Mouse (Mus musculus) hindbrain, embryonic 10.5 days (tissue): ENCODE data around the gene Gkap1. TPM values are rescaled to one million over a fixed set of nuclear protein-coding genes. Genes with fewer than 3 reads are reported as not detected.
A peak's percentile ranks its signal among the peaks of the same experiment; 100 is the strongest.

Experiments
- DNase-seq: peaks from one replicate; pipeline ENCODE4 v3.0.0-alpha.2; 2017; ENCODE audit warnings: low spot score
- H3K27ac ChIP-seq: fragments of 300-500 bp; sonication (generic); 2 replicates; pipeline ENCODE4 v1.5.1; 2016; ENCODE audit warnings: mild to moderate bottlenecking, moderate library complexity
- H3K27me3 ChIP-seq: fragments of 300-500 bp; sonication (generic); 2 replicates; pipeline ENCODE4 v1.6.1; 2016; ENCODE audit warnings: mild to moderate bottlenecking; ENCODE audit not compliant: poor library complexity, insufficient read depth, severe bottlenecking
- H3K36me3 ChIP-seq: fragments of 300-500 bp; sonication (generic); 2 replicates; pipeline ENCODE4 v1.6.1; 2016; ENCODE audit warnings: mild to moderate bottlenecking, moderate library complexity
- H3K4me1 ChIP-seq: fragments of 300-500 bp; sonication (generic); replicated peaks from 2 replicates; pipeline ENCODE4 v1.6.1; 2016; ENCODE audit warnings: mild to moderate bottlenecking
- H3K4me3 ChIP-seq: fragments of 300-500 bp; sonication (generic); 2 replicates; pipeline ENCODE4 v1.5.1; 2016; ENCODE audit warnings: mild to moderate bottlenecking, moderate library complexity
- H3K9me3 ChIP-seq: fragments of 300-500 bp; sonication (generic); 2 replicates; pipeline ENCODE4 v1.6.1; 2016; ENCODE audit warnings: mild to moderate bottlenecking, moderate library complexity
- WGBS: fragments of 180-500 bp; shearing (Covaris S2); methylation state at CpG from one replicate; pipeline ENCODE4 v1.1.7; 2016; 5-methylcytosine and 5-hydroxymethylcytosine counted together
- polyA plus RNA-seq: library from polyadenylated mRNA; unstranded; fragments of >200 nt; fragmentation: Nextera tagmentation; extraction: Ambion mirVana; gene quantifications from 2 replicates; pipeline ENCODE4 v1.2.1, GENCODE M21; 2016

Gkap1 gene
- polyA plus RNA-seq, 1 experiment from 2014 or later, result 23.2 TPM

DNA sequence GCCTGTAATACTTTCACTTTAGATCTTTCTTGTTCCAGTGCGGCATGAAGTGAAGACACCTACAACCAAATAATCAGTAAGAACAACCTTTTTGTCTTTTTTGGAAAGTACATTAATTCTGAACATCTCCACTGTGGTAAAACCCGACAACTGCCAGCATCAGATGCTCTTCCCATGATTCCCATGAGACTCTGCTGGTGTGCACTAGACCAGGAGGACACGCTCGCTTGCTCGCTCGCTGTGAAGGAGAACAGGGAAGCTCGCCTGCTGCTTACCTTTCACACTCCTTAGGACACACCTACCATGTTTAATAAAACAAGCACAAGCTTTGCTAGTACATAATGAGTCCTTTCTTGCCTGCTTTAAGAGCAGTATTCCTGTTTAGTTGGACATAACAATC, 39.0 kb downstream of the Gkap1 start:
- WGBS, result 92% methylated on average over 7 of the region's 7 CpGs
- Histone ChIP-seq H3K27ac (no peak overlapping the region), H3K4me3 (no peak overlapping the region), H3K36me3 (peaks cover 58% of the 10 kb centered on the region), H3K4me1 (no peaks in the 10 kb centered on the region), H3K27me3 (no peaks in the 10 kb centered on the region), H3K9me3 (no peaks in the 10 kb centered on the region)
- no peak for DNase-seq

DNA sequence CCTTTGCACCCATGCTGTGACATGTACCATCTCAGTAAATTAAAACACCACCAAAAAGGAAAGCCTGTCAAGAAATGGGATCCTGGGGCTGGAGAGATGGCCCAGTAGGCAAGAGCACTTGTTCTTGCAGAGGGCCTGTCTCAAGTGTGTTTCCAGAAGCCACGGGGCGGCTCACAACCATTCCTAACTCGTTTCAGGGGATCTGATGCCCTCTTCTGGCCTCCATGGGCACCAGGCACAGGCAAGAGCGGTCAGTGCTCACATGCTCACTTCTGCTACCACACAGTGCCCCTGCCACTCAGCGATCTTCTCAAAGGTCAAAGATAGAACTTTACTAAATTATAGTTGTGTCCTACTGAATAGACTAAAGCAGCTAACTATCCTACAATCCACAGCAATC, 42.9 kb downstream of the Gkap1 start:
- H3K27me3 ChIP-seq, result no peaks in the 10 kb centered on the region
- H3K4me1 ChIP-seq, result no peaks in the 10 kb centered on the region
- no peak overlapping the region for H3K27ac ChIP-seq
- no peak overlapping the region for H3K4me3 ChIP-seq
- H3K36me3 ChIP-seq, result peaks cover 36% of the 10 kb centered on the region
- H3K9me3 ChIP-seq, result no peaks in the 10 kb centered on the region
- 53% methylated on average over 5 of the region's 5 CpGs for WGBS
- peak; percentile 25 for DNase-seq

DNA sequence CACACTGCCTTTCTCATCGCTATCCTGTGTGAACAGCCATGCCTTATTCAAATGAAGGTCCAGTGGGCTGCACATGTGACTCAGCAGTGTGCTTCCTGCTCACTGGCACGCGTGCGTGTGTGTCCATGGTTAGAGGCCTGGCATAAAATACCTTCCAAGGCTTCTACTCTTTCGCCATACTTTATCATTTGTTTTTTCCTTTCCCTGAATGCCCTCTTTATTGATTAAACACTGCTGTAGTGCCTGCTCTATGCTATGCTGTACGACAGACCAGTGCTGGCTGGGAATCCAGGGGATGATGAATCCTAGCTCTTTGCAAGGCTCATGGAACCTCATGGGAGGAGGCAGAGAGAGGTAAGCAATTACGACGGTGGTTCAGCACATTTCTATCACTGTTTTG, 43.4 kb downstream of the Gkap1 start:
- Histone ChIP-seq H3K4me1 (no peaks in the 10 kb centered on the region), H3K27me3 (no peaks in the 10 kb centered on the region)
- 94% methylated on average over 8 of the region's 8 CpGs for WGBS

DNA sequence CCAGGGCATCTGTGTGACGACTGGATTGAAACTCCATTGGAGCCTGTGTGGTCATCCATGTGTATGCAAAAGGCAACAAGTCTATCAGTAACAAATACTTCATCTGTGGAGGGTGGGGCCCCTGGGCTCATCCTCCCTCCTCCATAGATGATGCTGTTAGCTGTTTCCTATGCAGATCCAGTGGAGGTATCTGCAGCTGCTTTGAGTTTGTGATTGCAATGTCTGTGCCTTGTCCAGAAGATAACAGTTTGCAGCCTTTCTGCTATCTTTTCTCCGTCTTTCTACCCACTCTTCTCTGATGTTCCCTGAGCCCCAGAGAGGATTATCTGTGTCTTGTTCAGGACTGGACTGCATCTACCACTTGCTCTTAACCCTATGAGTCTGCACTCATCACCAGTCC, 46.9 kb downstream of the Gkap1 start:
- no peak for DNase-seq
- H3K27me3 ChIP-seq, result no peaks in the 10 kb centered on the region
- no peak overlapping the region for H3K27ac ChIP-seq
- no peak overlapping the region for H3K4me3 ChIP-seq
- no peaks in the 10 kb centered on the region for H3K4me1 ChIP-seq
- H3K9me3 ChIP-seq, result 0 out of 2 replicates have a peak, but pooled peaks cover 3% of the 10 kb centered on the region
- 86% methylated on average over 2 of the region's 2 CpGs for WGBS
- H3K36me3 ChIP-seq, result 0 out of 2 replicates have a peak, but pooled peaks cover 14% of the 10 kb centered on the region

More for the DNA sequence above, 43.4 kb downstream of the Gkap1 start:
- Histone ChIP-seq H3K27ac (no peak overlapping the region), H3K36me3 (peaks cover 36% of the 10 kb centered on the region), H3K9me3 (0 out of 2 replicates have a peak, but pooled peaks cover 3% of the 10 kb centered on the region), H3K4me3 (no peak overlapping the region)
- DNase-seq, result no peak

DNA sequence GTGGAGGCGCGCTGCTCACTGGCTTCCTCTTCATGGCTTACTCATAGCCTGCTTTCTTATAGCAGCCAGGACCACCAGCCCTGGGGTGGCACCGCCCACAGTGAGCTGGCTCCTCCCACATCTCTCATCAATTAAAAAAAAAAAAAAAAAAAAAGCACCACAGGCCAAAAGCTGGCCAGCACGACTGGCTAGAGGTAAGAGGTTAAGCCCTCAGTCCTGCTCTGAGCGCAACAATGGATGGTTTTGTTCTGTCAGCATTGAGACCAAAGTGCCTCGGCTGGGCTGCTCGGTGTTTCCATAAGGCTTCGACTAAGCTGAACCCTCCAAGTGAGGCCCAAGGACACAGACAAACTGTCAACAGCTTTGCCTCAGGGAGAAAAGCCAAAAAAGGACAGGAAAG, 49.8 kb downstream of the Gkap1 start:
- Histone ChIP-seq H3K27ac (no peak overlapping the region), H3K27me3 (no peaks in the 10 kb centered on the region), H3K9me3 (0 out of 2 replicates have a peak, but pooled peaks cover 3% of the 10 kb centered on the region), H3K4me1 (no peaks in the 10 kb centered on the region), H3K4me3 (no peak overlapping the region), H3K36me3 (no peaks in the 10 kb centered on the region)
- 57% methylated on average over 8 of the region's 8 CpGs for WGBS
- DNase-seq, result no peak

DNA sequence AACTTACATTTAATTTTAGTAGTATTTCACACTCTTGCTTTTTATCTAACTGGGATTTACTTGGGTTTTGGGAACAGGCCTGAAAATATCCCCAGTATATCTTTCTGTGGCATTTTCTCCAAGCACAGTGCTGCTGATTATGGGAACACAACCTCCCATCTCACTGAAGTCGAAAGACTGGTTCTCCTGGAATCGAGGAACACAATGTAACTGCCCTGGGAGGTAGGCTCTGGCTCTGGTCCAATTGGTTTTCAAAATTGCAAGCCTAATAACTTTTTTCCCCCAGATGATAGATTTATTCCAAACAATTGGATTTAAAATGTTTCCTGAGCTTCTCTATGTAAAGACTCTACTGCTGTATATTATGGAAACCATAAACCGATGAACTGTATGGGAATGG, 55.3 kb downstream of the Gkap1 start:
- H3K27me3 ChIP-seq, result peaks cover 6% of the 10 kb centered on the region; the same call in 1 of the 2 replicates
- 77% methylated on average over 3 of the region's 3 CpGs for WGBS
- H3K36me3 ChIP-seq, result no peaks in the 10 kb centered on the region
- H3K9me3 ChIP-seq, result no peaks in the 10 kb centered on the region
- H3K27ac ChIP-seq, result no peak overlapping the region
- H3K4me3 ChIP-seq, result no peak overlapping the region
- H3K4me1 ChIP-seq, result peaks cover 12% of the 10 kb centered on the region
- DNase-seq, result no peak

DNA sequence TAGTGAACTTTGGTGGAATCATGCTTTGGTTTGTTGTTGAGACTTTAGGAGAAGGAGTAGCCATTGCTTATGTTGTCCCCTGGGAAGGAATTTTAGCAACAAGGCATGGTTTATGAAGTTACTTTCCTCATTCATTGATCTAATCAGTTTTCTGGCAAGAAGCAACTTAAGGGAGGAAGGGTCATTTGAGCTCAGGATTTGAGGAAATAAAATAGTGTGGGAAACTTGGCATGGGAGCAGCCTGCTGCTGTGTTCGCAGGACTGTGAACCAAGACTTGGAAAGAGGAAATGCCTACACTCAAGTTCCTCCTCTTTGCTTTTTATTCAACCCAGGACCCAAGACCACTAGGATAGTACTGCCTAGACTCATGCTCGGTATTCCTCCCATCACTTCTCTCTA, 58.0 kb downstream of the Gkap1 start:
- no peak overlapping the region for H3K4me3 ChIP-seq
- H3K9me3 ChIP-seq, result no peaks in the 10 kb centered on the region
- 93% methylated on average over 2 of the region's 2 CpGs for WGBS
- peaks cover 6% of the 10 kb centered on the region; the same call in 1 of the 2 replicates for H3K27me3 ChIP-seq
- H3K27ac ChIP-seq, result no peak overlapping the region
- DNase-seq, result no peak
- peaks cover 32% of the 10 kb centered on the region for H3K4me1 ChIP-seq
- H3K36me3 ChIP-seq, result no peaks in the 10 kb centered on the region

DNA sequence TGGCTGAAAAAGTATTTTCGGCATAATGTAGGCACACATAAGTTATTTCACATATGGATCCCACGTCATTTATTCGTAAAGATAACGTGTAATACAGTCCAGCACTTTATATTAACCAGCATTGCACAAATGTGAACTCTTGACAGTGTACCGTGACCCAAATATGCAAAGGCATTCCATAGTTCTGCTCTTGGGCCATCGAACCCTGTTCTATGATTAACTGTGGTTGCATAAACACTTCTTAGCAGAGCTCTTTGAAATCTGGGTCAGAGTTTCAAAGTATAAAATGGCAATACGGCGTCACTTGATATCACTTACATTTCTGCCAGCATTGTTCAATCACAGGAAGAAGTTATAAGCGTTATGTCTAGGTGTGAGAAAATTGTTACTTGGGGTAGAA, 59.1 kb downstream of the Gkap1 start:
- Histone ChIP-seq H3K27me3 (peaks cover 6% of the 10 kb centered on the region; the same call in 1 of the 2 replicates), H3K9me3 (no peaks in the 10 kb centered on the region), H3K27ac (peak overlapping the region; percentile 97; the same call in 1 of the 2 replicates), H3K4me3 (peak overlapping the region; percentile 98), H3K4me1 (peaks cover 32% of the 10 kb centered on the region), H3K36me3 (no peaks in the 10 kb centered on the region)
- 89% methylated on average over 9 of the region's 9 CpGs for WGBS
- DNase-seq, result no peak

DNA sequence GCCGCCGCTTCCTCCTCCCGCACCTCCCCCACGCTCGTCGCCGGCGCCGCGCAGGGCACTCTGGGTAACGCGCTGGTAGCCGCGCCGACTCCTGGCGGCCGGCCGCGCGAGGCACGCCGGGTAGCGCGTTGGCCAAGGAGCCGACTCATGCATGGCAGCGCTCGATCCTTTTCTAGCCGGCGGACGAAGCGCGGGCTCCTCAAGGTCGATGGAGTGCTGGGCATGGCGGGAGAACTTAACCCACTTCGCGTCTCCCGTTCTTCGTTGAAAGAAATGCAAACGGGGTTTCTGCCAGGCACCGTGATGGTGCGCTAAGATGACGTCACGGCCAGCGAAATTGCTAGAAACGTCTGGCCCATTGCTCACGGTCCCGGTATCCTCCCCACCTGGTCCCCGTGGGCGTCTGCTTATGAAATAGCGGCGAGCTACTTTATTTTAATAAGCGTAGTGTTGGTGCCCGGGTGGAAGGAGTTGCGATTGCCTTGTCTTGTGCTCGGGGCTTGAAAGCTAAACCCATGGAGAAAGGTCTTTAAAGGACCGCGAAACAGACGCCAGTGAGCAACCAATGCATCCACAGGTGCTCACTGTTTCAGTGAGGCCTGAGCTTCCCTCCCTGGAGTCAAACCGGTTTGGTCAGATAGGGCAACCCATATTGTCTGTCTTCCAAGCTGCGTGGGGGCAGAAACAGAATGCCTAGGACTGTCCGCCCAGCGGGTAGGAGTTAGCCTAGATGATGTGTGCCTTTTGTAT, 59.7 kb downstream of the Gkap1 start, which contains the start of gene Ubqln1:
Gene Ubqln1, minus strand, starts transcription at position 62 of the 750 bp plus-strand sequence.
- Histone ChIP-seq H3K27me3 (peaks cover 6% of the 10 kb centered on the region; the same call in 1 of the 2 replicates), H3K9me3 (no peaks in the 10 kb centered on the region), H3K27ac (peak within 1 kb of the TSS; percentile 97), H3K4me1 (peaks cover 32% of the 10 kb centered on the region), H3K36me3 (no peaks in the 10 kb centered on the region), H3K4me3 (peak within 1 kb of the TSS; percentile 98)
- 3% methylated on average over 62 of the region's 62 CpGs for WGBS
- DNase-seq, result peak; percentile 88

DNA sequence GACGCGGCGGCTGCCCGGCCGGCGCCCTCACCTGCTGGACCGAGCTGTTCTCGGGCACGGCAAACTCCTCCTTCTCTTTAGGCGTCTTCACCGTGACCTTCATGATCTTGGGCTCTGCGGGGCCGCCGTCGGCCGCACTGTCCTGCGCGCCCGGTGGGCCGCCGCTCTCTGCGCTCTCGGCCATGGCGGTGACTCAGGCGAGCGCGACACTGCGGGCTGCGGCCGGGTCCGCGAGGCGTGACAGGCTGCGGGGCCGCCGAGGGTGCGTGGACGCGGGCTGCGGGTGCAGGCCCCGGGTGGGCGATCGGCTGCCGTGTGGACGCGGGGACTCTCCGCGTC, 60.3 kb downstream of the Gkap1 start:
- under 1% methylated on average over 45 of the region's 48 CpGs for WGBS
- DNase-seq, result no peak
- Histone ChIP-seq H3K27me3 (peaks cover 6% of the 10 kb centered on the region; the same call in 1 of the 2 replicates), H3K4me3 (peak overlapping the region; percentile 98), H3K36me3 (no peaks in the 10 kb centered on the region), H3K4me1 (peaks cover 32% of the 10 kb centered on the region), H3K9me3 (no peaks in the 10 kb centered on the region), H3K27ac (peak overlapping the region; percentile 97)

DNA sequence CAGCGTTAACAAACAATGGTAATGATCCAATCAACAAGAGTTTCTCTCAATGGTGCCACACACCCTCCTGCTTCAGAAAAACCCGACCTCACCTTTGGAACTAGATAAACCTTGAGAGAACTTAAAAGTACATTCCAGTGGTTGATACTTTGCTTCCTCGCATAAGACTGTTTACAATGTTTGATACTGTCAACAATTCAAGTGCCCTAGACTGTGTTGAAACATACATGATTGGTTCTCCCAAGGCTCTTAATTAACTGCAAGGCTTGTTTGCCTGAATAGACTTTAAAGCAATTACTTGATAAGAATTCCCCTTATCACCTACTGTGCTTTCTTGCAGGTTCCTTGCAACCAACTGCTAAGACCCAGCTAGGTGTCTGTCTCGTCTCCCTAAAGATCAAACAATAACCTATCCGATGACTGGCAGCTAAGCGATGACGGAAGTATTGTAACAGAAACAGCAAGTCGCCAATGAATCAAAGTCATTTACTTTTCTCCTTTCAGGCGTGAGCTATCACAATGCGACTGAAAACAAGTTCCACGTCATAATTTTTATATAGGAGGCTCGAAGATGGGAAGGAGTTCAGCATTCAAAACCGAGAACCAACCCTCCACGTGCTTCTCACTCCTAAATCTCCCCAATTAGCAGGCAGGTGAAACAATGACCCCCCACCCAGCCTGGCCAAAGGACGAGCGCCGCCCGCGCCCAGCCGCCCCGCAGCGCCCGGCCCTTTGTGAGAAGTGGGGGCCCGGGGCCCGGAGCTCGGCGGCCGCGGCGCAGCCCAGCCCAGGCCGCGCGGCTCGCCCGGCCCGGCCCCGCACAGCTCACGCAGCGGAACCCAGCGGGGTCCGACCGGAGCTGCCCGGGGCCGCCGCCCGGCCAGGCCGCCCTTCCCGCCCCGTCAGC, 60.9 kb downstream of the Gkap1 start:
- no peak for DNase-seq
- Histone ChIP-seq H3K36me3 (no peaks in the 10 kb centered on the region), H3K4me1 (peaks cover 32% of the 10 kb centered on the region), H3K9me3 (no peaks in the 10 kb centered on the region), H3K27ac (peak overlapping the region; percentile 97), H3K27me3 (peaks cover 6% of the 10 kb centered on the region; the same call in 1 of the 2 replicates), H3K4me3 (peak overlapping the region; percentile 98)
- 3% methylated on average over 49 of the region's 49 CpGs for WGBS

DNA sequence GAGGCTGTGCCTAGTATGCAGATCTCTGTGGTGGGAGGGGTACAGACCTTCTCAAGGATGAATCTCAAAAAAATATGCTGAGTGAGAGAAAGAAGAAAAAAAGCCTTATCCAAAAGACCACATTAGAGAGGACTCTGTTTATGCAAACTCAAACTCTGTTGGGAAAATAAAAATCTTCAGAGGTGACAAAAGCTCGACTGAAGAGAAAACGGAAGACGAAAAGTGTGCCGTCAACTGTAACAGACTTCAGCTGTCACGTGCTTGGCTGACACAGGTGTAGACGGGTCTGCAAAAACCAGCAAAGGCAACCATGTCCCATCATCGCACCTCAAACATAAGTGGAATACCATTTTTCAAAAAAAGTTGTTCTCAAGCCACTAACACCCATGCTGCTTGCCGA, 61.7 kb downstream of the Gkap1 start:
- Histone ChIP-seq H3K36me3 (no peaks in the 10 kb centered on the region), H3K4me3 (peak overlapping the region; percentile 98), H3K9me3 (no peaks in the 10 kb centered on the region), H3K27me3 (peaks cover 6% of the 10 kb centered on the region; the same call in 1 of the 2 replicates), H3K27ac (no peak overlapping the region), H3K4me1 (peaks cover 32% of the 10 kb centered on the region)
- 78% methylated on average over 8 of the region's 8 CpGs for WGBS
- DNase-seq, result no peak

DNA sequence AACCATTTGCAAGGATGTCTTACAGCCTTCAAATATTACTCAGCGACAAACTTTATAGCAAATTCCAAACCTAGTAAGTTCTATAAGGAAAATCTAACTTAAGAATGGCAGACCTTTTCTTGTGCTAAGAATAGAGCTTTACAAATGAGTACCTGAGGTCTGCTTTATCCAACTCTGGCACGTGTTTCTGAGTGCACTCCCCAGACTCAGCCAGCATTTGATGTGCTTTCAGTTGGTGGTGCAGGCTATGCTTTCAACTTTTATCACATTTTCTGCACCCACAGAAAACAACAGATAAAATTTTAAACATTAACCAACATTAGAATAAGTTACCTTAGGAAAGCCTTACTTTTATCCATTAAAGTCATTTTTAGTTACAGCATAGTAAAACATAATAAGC, 63.0 kb downstream of the Gkap1 start:
- WGBS, result 88% methylated on average over 2 of the region's 2 CpGs
- peaks cover 5% of the 10 kb centered on the region; the same call in 1 of the 2 replicates for H3K27me3 ChIP-seq
- H3K4me1 ChIP-seq, result peaks cover 32% of the 10 kb centered on the region
- no peaks in the 10 kb centered on the region for H3K9me3 ChIP-seq
- H3K36me3 ChIP-seq, result no peaks in the 10 kb centered on the region
- no peak for DNase-seq
- no peak overlapping the region for H3K27ac ChIP-seq
- no peak overlapping the region for H3K4me3 ChIP-seq
